Mouse (Mus musculus) intestine, embryonic 16.5 days (tissue): ENCODE measurements around the gene Cpne8. TPM values are rescaled to one million over a fixed set of nuclear protein-coding genes. Genes with fewer than 3 reads are reported as not detected.
A peak's percentile ranks its signal among the peaks of the same experiment; 100 is the strongest.

Experiments used
- ATAC-seq: fragments of 200-750 bp; cut with Nextera tagmentation; 2 replicates; pipeline ENCODE4 v1.8.0; 2017; ENCODE audit warnings: moderate TSS enrichment, moderate library complexity
- H3K27ac ChIP-seq: fragments of 300-500 bp; sonication (generic); 2 replicates; pipeline ENCODE4 v1.5.1; 2014; ENCODE audit warnings: mild to moderate bottlenecking, low read length
- H3K27me3 ChIP-seq: fragments of 300-500 bp; sonication (generic); replicated peaks from 2 replicates; pipeline ENCODE4 v1.6.1; 2014; ENCODE audit warnings: low read length, control low read depth, mixed read lengths; ENCODE audit not compliant: control insufficient read depth, insufficient read depth
- H3K36me3 ChIP-seq: fragments of 300-500 bp; sonication (generic); 2 replicates; pipeline ENCODE4 v1.6.1; 2014; ENCODE audit warnings: low read length, control low read depth; ENCODE audit not compliant: control insufficient read depth, insufficient read depth
- H3K4me1 ChIP-seq: fragments of 300-500 bp; sonication (generic); 2 replicates; pipeline ENCODE4 v1.6.1; 2014; ENCODE audit warnings: low read length, control low read depth, mixed read lengths; ENCODE audit not compliant: control insufficient read depth, insufficient read depth
- H3K4me2 ChIP-seq: fragments of 300-500 bp; sonication (generic); 2 replicates; pipeline ENCODE4 v1.6.1; 2014; ENCODE audit warnings: low read depth, low read length, control low read depth
- H3K4me3 ChIP-seq: fragments of 300-500 bp; sonication (generic); 2 replicates; pipeline ENCODE4 v1.5.1; 2014; ENCODE audit warnings: mild to moderate bottlenecking, low read length
- H3K9ac ChIP-seq: fragments of 300-500 bp; sonication (generic); 2 replicates; pipeline ENCODE4 v1.6.1; 2014; ENCODE audit warnings: low read depth, low read length
- H3K9me3 ChIP-seq: fragments of 300-500 bp; sonication (generic); 2 replicates; pipeline ENCODE4 v1.6.1; 2016; ENCODE audit warnings: low read length, control low read depth; ENCODE audit not compliant: control insufficient read depth
- WGBS: fragments of 180-500 bp; shearing (Covaris S2); extraction: QIAGEN DNeasy Blood & Tissue Kit; methylation state at CpG from one replicate; pipeline ENCODE4 v1.1.7; 2014; 5-methylcytosine and 5-hydroxymethylcytosine counted together
- polyA plus RNA-seq: library from polyadenylated mRNA; unstranded; fragments of >200 nt; fragmentation: Nextera tagmentation; extraction: Ambion mirVana; gene quantifications from 2 replicates; pipeline ENCODE4 v1.2.1, GENCODE M21; 2015

The Cpne8 gene
- polyA plus RNA-seq, 1 experiment from 2014 or later: 51.3 TPM

DNA sequence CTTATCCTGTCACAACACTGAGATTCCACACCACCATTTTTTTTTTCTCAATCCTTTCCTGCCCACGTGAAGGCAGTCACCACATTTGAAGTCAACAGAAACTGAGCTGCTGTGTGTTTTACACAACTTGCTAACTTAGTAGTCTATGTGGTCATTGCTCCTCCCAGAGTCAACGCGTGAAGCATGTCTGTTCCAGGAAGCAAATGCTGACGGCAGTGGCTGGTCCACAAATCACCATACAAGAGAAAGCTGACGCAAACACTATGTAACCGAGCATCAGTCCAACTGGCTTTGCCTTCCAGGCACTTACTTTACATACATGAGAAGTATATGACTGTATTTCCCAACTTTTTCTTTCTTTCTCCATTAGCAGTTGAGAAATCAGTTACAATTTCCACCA lies 12.3 kb downstream of the Cpne8 start:
- H3K36me3 ChIP-seq: no peaks in the 10 kb centered on the region
- no peaks in the 10 kb centered on the region; the same call in 1 of the 2 replicates for H3K4me1 ChIP-seq
- H3K9ac ChIP-seq: no peak overlapping the region
- H3K4me2 ChIP-seq: no peak overlapping the region
- no peak overlapping the region for H3K27ac ChIP-seq
- 79% methylated on average over 6 of the region's 6 CpGs for WGBS
- H3K4me3 ChIP-seq: no peak overlapping the region
- H3K9me3 ChIP-seq: no peaks in the 10 kb centered on the region
- no peak for ATAC-seq
- H3K27me3 ChIP-seq: no peaks in the 10 kb centered on the region

- WGBS: 73% methylated on average over 3 of the region's 3 CpGs
Observed at GRCm38 (mm10) chr15:90664615-90665014, 14.6 kb downstream of the Cpne8 start.

GRCm38 (mm10) chr15:90663631-90664030 lies 15.6 kb downstream of the Cpne8 start:
- Histone ChIP-seq H3K4me2 (no peak overlapping the region), H3K4me3 (no peak overlapping the region), H3K9me3 (no peaks in the 10 kb centered on the region), H3K4me1 (no peaks in the 10 kb centered on the region; the same call in 1 of the 2 replicates), H3K36me3 (no peaks in the 10 kb centered on the region), H3K27me3 (no peaks in the 10 kb centered on the region), H3K27ac (no peak overlapping the region), H3K9ac (no peak overlapping the region)
- 80% methylated on average over 4 of the region's 4 CpGs for WGBS
- no peak for ATAC-seq

More at GRCm38 (mm10) chr15:90664615-90665014, 14.6 kb downstream of the Cpne8 start:
- H3K4me3 ChIP-seq: no peak overlapping the region
- no peak overlapping the region for H3K9ac ChIP-seq
- no peak for ATAC-seq
- no peaks in the 10 kb centered on the region; the same call in none of the 2 replicates for H3K4me1 ChIP-seq
- H3K27ac ChIP-seq: no peak overlapping the region
- no peak overlapping the region for H3K4me2 ChIP-seq
- H3K9me3 ChIP-seq: no peaks in the 10 kb centered on the region
- H3K36me3 ChIP-seq: no peaks in the 10 kb centered on the region
- H3K27me3 ChIP-seq: no peaks in the 10 kb centered on the region

GRCm38 (mm10) chr15:90660723-90661122 lies 18.5 kb downstream of the Cpne8 start:
- H3K27ac ChIP-seq: peak overlapping the region; percentile 51; the same call in 1 of the 2 replicates
- peak; percentile 55 for ATAC-seq
- H3K4me3 ChIP-seq: no peak overlapping the region

GRCm38 (mm10) chr15:90658053-90658452 lies 21.2 kb downstream of the Cpne8 start:
- H3K9ac ChIP-seq: no peak overlapping the region
- H3K27ac ChIP-seq: no peak overlapping the region
- no peak overlapping the region for H3K4me2 ChIP-seq
- no peaks in the 10 kb centered on the region for H3K36me3 ChIP-seq
- WGBS: 53% methylated on average over 2 of the region's 2 CpGs
- H3K27me3 ChIP-seq: no peaks in the 10 kb centered on the region
- H3K9me3 ChIP-seq: no peaks in the 10 kb centered on the region
- H3K4me3 ChIP-seq: no peak overlapping the region
- H3K4me1 ChIP-seq: no peaks in the 10 kb centered on the region; the same call in 1 of the 2 replicates
- ATAC-seq: peak; percentile 67

More at GRCm38 (mm10) chr15:90660723-90661122, 18.5 kb downstream of the Cpne8 start:
- no peaks in the 10 kb centered on the region for H3K36me3 ChIP-seq
- WGBS: 67% methylated on average over 3 of the region's 3 CpGs
- H3K9ac ChIP-seq: no peak overlapping the region
- no peaks in the 10 kb centered on the region; the same call in 1 of the 2 replicates for H3K4me1 ChIP-seq
- H3K9me3 ChIP-seq: no peaks in the 10 kb centered on the region
- no peak overlapping the region for H3K4me2 ChIP-seq
- H3K27me3 ChIP-seq: no peaks in the 10 kb centered on the region

- 68% methylated on average over 8 of the region's 8 CpGs for WGBS
- Histone ChIP-seq H3K36me3 (no peaks in the 10 kb centered on the region), H3K4me2 (no peak overlapping the region), H3K27me3 (no peaks in the 10 kb centered on the region), H3K4me3 (no peak overlapping the region), H3K9me3 (no peaks in the 10 kb centered on the region), H3K27ac (no peak overlapping the region), H3K9ac (no peak overlapping the region), H3K4me1 (no peaks in the 10 kb centered on the region; the same call in 1 of the 2 replicates)
- 0 out of 2 replicates have a peak, but pooled peaks have one; percentile 15 for ATAC-seq
Observed at GRCm38 (mm10) chr15:90656521-90656920, 22.7 kb downstream of the Cpne8 start.

DNA sequence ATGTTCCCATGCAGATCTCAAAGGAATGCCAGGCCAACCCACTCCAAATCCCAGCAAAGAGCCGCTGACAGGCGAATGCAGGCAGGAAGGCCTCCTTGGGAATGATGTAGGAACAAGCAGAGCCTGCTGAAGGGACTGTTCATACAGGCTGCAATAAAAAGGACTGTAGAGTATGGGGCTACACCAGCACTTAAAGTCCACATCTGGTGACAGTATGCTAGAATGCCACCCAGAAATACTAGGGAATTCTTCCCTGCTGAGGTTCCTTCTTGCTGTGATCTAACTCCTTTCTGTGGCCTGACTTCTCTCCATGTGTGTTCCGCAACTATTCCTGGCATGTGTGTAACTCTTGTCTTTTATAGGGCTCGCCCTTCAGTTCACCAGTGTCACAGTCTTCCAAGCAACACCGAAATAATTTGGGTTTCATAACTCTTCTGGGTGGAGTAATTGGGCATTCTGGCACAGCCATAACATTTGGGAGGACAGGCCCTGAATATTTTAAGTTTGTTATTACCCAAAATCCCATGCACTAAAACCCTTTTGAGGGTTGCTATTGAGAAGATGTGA lies 32.1 kb downstream of the Cpne8 start:
- ATAC-seq: no peak
- Histone ChIP-seq H3K9me3 (peaks cover 3% of the 10 kb centered on the region; the same call in 1 of the 2 replicates), H3K4me3 (no peak overlapping the region), H3K4me2 (no peak overlapping the region), H3K9ac (no peak overlapping the region), H3K36me3 (peaks cover 3% of the 10 kb centered on the region; the same call in 1 of the 2 replicates), H3K4me1 (no peaks in the 10 kb centered on the region), H3K27me3 (no peaks in the 10 kb centered on the region), H3K27ac (no peak overlapping the region)
- WGBS: 90% methylated on average over 5 of the region's 5 CpGs

- H3K4me1 ChIP-seq: no peaks in the 10 kb centered on the region
- H3K9me3 ChIP-seq: peaks cover 3% of the 10 kb centered on the region; the same call in 1 of the 2 replicates
- peaks cover 3% of the 10 kb centered on the region; the same call in 1 of the 2 replicates for H3K36me3 ChIP-seq
- H3K4me3 ChIP-seq: no peak overlapping the region
- no peak overlapping the region for H3K4me2 ChIP-seq
- H3K27me3 ChIP-seq: no peaks in the 10 kb centered on the region
- H3K27ac ChIP-seq: no peak overlapping the region
- ATAC-seq: no peak
- H3K9ac ChIP-seq: no peak overlapping the region
- WGBS: 82% methylated on average over 4 of the region's 4 CpGs
Observed at GRCm38 (mm10) chr15:90646326-90646725, 32.9 kb downstream of the Cpne8 start.

DNA sequence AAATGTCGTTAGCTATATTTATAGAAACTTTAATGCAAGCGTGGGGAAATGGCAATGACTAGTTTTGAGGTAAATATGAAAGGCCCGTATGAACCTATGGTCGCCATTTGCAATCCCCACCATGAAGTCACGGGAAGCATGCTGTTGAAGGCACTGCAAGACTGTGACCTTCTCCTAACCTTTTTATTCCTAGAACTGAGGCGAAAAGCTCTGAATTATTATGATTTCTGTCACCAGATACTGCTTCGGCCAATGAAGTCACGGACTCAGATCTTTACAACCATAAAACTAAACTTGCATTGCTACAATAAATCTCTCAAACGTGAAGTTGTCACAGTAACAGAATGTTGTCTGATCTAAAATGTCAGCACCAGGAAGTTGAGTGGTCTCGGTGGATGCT lies 33.4 kb downstream of the Cpne8 start:
- Histone ChIP-seq H3K9me3 (peaks cover 3% of the 10 kb centered on the region; the same call in 1 of the 2 replicates), H3K27ac (no peak overlapping the region; the same call in 1 of the 2 replicates), H3K9ac (no peak overlapping the region), H3K4me1 (no peaks in the 10 kb centered on the region), H3K4me3 (no peak overlapping the region), H3K36me3 (peaks cover 3% of the 10 kb centered on the region; the same call in 1 of the 2 replicates), H3K4me2 (no peak overlapping the region), H3K27me3 (no peaks in the 10 kb centered on the region)
- whole genome bisulfite sequencing: 78% methylated on average over 10 of the region's 10 CpGs
- ATAC-seq: peak; percentile 70
